Mouse (Mus musculus) midbrain, embryonic 15.5 days (tissue): ENCODE results near the gene Hpn. TPM values are rescaled to one million over a fixed set of nuclear protein-coding genes. Genes with fewer than 3 reads are reported as not detected.

Source experiments
- ATAC-seq: fragments of 200-750 bp; cut with Nextera tagmentation; replicated peaks from 2 replicates; pipeline ENCODE4 v1.8.0; 2017; ENCODE audit warnings: moderate TSS enrichment
- H3K27ac ChIP-seq: fragments of 300-500 bp; sonication (generic); 2 replicates; pipeline ENCODE4 v1.5.1; 2015; ENCODE audit warnings: mild to moderate bottlenecking, inconsistent platforms
- H3K27me3 ChIP-seq: fragments of 300-500 bp; sonication (generic); replicated peaks from 2 replicates; pipeline ENCODE4 v1.6.1; 2015; ENCODE audit warnings: inconsistent platforms
- H3K36me3 ChIP-seq: fragments of 300-500 bp; sonication (generic); replicated peaks from 2 replicates; pipeline ENCODE4 v1.6.1; 2015; ENCODE audit warnings: inconsistent platforms
- H3K4me1 ChIP-seq: fragments of 300-500 bp; sonication (generic); 2 replicates; pipeline ENCODE4 v1.6.1; 2015; ENCODE audit warnings: inconsistent platforms
- H3K4me2 ChIP-seq: fragments of 300-500 bp; sonication (generic); 2 replicates; pipeline ENCODE4 v1.6.1; 2015; ENCODE audit warnings: inconsistent platforms, mild to moderate bottlenecking, moderate library complexity
- H3K4me3 ChIP-seq: fragments of 300-500 bp; sonication (generic); 2 replicates; pipeline ENCODE4 v1.5.1; 2015; ENCODE audit warnings: mild to moderate bottlenecking, inconsistent platforms
- H3K9ac ChIP-seq: fragments of 300-500 bp; sonication (generic); 2 replicates; pipeline ENCODE4 v1.6.1; 2015; ENCODE audit warnings: mild to moderate bottlenecking, inconsistent platforms
- H3K9me3 ChIP-seq: fragments of 300-500 bp; sonication (generic); 2 replicates; pipeline ENCODE4 v1.6.1; 2016; ENCODE audit warnings: inconsistent platforms
- WGBS: fragments of 180-500 bp; shearing (Covaris S2); methylation state at CpG from one replicate; pipeline ENCODE4 v1.1.7; 2015; ENCODE audit warnings: mixed read lengths; 5-methylcytosine and 5-hydroxymethylcytosine counted together
- polyA plus RNA-seq: library from polyadenylated mRNA; unstranded; fragments of >200 nt; fragmentation: Nextera tagmentation; extraction: Ambion mirVana; gene quantifications from 2 replicates; pipeline ENCODE4 v1.2.1, GENCODE M21; 2015

Gene Hpn
- polyA plus RNA-seq, 1 experiment from 2014 or later = 0.80 TPM

DNA sequence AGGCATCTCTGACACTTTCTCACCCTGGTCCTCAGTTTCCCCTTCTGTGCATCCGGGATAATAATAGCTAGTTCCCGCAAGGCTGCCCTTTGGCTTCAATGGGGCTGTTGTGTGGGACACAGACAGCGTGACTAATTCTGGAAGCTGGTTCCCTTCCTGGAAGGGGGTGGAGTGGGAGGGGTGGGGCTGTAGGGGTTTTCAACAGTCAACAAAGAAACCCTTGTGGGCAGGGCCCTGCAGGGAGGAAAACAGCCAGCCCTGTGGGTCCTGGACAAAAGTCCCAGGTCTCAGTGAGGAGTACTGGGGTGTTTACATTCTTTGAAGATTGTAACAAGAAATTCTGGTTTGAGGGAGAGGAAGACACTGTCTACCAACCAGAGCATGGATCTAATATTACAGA lies 29.9 kb downstream of the Hpn start:
- ATAC-seq = no peak
- H3K36me3 ChIP-seq = no peaks in the 10 kb centered on the region
- WGBS = 12% methylated on average over 3 of the region's 3 CpGs
- no peak overlapping the region for H3K4me3 ChIP-seq
- H3K27ac ChIP-seq = no peak overlapping the region
- H3K9me3 ChIP-seq = no peaks in the 10 kb centered on the region
- H3K4me2 ChIP-seq = no peak overlapping the region
- H3K27me3 ChIP-seq = no peaks in the 10 kb centered on the region
- no peak overlapping the region for H3K9ac ChIP-seq
- no peaks in the 10 kb centered on the region; the same call in 1 of the 2 replicates for H3K4me1 ChIP-seq

DNA sequence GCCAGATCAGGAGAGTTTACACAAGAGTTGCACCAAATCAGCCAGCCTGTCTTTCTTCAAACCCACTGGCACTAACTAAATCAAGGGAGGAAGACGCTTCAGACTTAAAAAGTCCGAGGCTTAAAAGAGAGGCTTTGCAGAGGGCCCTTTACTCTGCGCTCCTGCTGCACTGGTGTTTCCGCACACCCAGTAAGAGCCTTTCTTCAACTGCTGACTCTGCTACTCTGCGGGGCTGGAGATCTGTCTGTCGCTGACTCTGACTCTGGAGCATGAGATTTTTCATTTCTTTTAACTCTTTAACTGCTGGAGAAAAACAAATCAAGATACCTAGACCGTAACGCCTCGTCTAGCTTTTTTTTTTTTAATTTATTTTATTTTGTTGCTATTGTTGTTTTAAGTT lies 30.9 kb downstream of the Hpn start:
- Histone ChIP-seq H3K27ac (no peak overlapping the region), H3K4me2 (no peak overlapping the region), H3K4me1 (no peaks in the 10 kb centered on the region; the same call in 1 of the 2 replicates), H3K36me3 (no peaks in the 10 kb centered on the region), H3K27me3 (no peaks in the 10 kb centered on the region), H3K4me3 (no peak overlapping the region), H3K9me3 (no peaks in the 10 kb centered on the region), H3K9ac (no peak overlapping the region)
- ATAC-seq = no peak
- 46% methylated on average over 9 of the region's 9 CpGs for whole genome bisulfite sequencing

- H3K9me3 ChIP-seq = no peaks in the 10 kb centered on the region
- no peaks in the 10 kb centered on the region for H3K27me3 ChIP-seq
- ATAC-seq = 0 out of 2 replicates have a peak, but pooled peaks have one; percentile 17
- H3K4me3 ChIP-seq = no peak overlapping the region
- no peaks in the 10 kb centered on the region; the same call in 1 of the 2 replicates for H3K4me1 ChIP-seq
- no peaks in the 10 kb centered on the region for H3K36me3 ChIP-seq
- H3K27ac ChIP-seq = no peak overlapping the region
- H3K9ac ChIP-seq = no peak overlapping the region
- no peak overlapping the region for H3K4me2 ChIP-seq
- WGBS = 57% methylated on average over 14 of the region's 14 CpGs
Observed at GRCm38 (mm10) chr7:31082831-31083588, 32.1 kb downstream of the Hpn start.

GRCm38 (mm10) chr7:31082106-31082505 lies 33.0 kb downstream of the Hpn start:
- H3K27ac ChIP-seq = no peak overlapping the region
- no peak for ATAC-seq
- no peaks in the 10 kb centered on the region for H3K9me3 ChIP-seq
- H3K36me3 ChIP-seq = no peaks in the 10 kb centered on the region
- no peaks in the 10 kb centered on the region for H3K27me3 ChIP-seq
- H3K4me2 ChIP-seq = no peak overlapping the region
- no peaks in the 10 kb centered on the region; the same call in 1 of the 2 replicates for H3K4me1 ChIP-seq
- no peak overlapping the region for H3K9ac ChIP-seq
- no peak overlapping the region for H3K4me3 ChIP-seq

GRCm38 (mm10) chr7:31081106-31081505 lies 34.0 kb downstream of the Hpn start:
- 35% methylated on average over 1 of the region's 1 CpGs for WGBS
- H3K9ac ChIP-seq = no peak overlapping the region

DNA sequence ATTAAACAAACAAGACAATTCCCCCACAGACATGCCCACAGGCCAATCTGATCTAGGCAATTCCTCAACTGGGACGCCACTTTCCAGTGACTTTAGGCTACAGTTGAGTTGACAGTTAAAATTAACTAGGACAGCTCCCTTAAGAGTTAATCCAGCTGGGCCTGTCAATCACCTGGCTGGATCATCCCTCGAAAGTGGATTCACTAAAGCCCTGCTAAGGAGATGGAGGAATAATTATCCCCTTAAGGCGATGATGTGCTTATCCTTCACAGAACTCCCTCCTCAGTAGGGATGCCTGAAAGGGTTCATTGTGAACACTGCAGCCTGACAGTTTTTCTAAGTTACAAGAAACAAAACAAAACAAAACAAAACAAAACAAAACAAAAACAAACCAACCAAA lies 34.5 kb downstream of the Hpn start:
- no peak overlapping the region for H3K4me2 ChIP-seq
- H3K4me1 ChIP-seq = no peaks in the 10 kb centered on the region; the same call in 1 of the 2 replicates
- ATAC-seq = no peak
- no peak overlapping the region for H3K4me3 ChIP-seq
- no peak overlapping the region for H3K9ac ChIP-seq
- WGBS = 32% methylated on average over 3 of the region's 3 CpGs
- H3K27me3 ChIP-seq = no peaks in the 10 kb centered on the region
- H3K36me3 ChIP-seq = no peaks in the 10 kb centered on the region
- no peak overlapping the region for H3K27ac ChIP-seq
- H3K9me3 ChIP-seq = no peaks in the 10 kb centered on the region

More at GRCm38 (mm10) chr7:31081106-31081505, 34.0 kb downstream of the Hpn start:
- no peaks in the 10 kb centered on the region for H3K9me3 ChIP-seq
- H3K27ac ChIP-seq = no peak overlapping the region
- no peak overlapping the region for H3K4me3 ChIP-seq
- H3K4me2 ChIP-seq = no peak overlapping the region
- H3K27me3 ChIP-seq = no peaks in the 10 kb centered on the region
- H3K36me3 ChIP-seq = no peaks in the 10 kb centered on the region
- ATAC-seq = no peak
- no peaks in the 10 kb centered on the region; the same call in 1 of the 2 replicates for H3K4me1 ChIP-seq

DNA sequence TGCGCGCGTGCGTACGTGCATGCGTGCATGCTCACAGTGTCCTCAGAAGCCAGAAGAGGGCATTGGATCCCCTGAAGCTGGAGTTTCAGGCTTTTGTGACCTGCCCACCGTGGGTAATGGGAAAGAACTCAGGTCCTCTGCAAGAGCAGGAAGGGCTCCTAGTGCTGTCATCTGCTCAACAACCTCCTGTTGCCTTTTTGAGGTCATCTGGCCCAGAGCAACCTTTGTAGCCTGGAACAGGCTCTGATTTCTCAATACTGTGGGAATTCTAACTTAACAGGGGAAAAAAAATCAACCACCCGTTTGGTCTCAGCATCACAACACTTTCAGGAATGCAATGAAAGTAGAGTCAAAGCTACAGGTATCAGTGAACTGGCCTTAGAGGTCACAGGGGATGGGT lies 35.4 kb downstream of the Hpn start:
- no peaks in the 10 kb centered on the region for H3K27me3 ChIP-seq

GRCm38 (mm10) chr7:31077885-31078445 lies 37.1 kb downstream of the Hpn start:
- Histone ChIP-seq H3K9ac (no peak overlapping the region), H3K4me1 (no peaks in the 10 kb centered on the region), H3K36me3 (no peaks in the 10 kb centered on the region), H3K4me3 (no peak overlapping the region), H3K27ac (no peak overlapping the region), H3K27me3 (no peaks in the 10 kb centered on the region), H3K4me2 (no peak overlapping the region), H3K9me3 (no peaks in the 10 kb centered on the region)
- ATAC-seq = 0 out of 2 replicates have a peak, but pooled peaks have one; percentile 37
- 44% methylated on average over 5 of the region's 5 CpGs for WGBS

More for the DNA sequence above, 35.4 kb downstream of the Hpn start:
- H3K4me3 ChIP-seq = no peak overlapping the region
- no peaks in the 10 kb centered on the region; the same call in 1 of the 2 replicates for H3K4me1 ChIP-seq
- no peak overlapping the region for H3K9ac ChIP-seq
- H3K9me3 ChIP-seq = no peaks in the 10 kb centered on the region
- WGBS = 88% methylated on average over 8 of the region's 8 CpGs
- no peak overlapping the region for H3K4me2 ChIP-seq
- H3K36me3 ChIP-seq = no peaks in the 10 kb centered on the region
- ATAC-seq = no peak
- no peak overlapping the region for H3K27ac ChIP-seq

GRCm38 (mm10) chr7:31077470-31077869 lies 37.6 kb downstream of the Hpn start:
- Histone ChIP-seq H3K36me3 (no peaks in the 10 kb centered on the region), H3K4me3 (no peak overlapping the region), H3K9me3 (no peaks in the 10 kb centered on the region), H3K9ac (no peak overlapping the region), H3K4me2 (no peak overlapping the region), H3K4me1 (no peaks in the 10 kb centered on the region), H3K27me3 (no peaks in the 10 kb centered on the region), H3K27ac (no peak overlapping the region)
- 65% methylated on average over 6 of the region's 6 CpGs for WGBS
- ATAC-seq = no peak

DNA sequence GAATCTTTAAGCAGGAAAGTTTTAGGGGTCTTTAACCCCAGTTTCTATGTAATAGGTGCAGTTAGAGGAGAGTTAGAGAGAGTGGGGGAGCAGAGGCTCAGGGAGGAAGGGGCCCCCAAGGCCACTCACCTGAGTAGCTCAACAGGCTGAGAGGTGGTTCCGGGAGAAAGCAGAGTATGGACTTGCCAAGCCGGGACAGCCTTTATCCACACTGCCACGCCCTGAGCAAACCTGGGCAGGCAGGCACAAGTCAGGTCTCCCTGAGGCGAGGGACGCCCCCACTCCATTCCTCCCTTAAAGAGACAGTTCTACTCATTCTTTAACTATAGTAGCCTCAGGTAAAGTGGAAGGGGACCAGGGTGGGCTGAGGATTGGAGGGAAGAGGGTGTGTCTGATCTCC lies 38.6 kb downstream of the Hpn start, which contains the start of gene Fxyd3:
Gene Fxyd3 (minus strand): TSS at position 213 of the 400 bp plus-strand sequence.
- Histone ChIP-seq H3K27ac (no peak within 1 kb of the TSS), H3K4me3 (no peak within 1 kb of the TSS)

DNA sequence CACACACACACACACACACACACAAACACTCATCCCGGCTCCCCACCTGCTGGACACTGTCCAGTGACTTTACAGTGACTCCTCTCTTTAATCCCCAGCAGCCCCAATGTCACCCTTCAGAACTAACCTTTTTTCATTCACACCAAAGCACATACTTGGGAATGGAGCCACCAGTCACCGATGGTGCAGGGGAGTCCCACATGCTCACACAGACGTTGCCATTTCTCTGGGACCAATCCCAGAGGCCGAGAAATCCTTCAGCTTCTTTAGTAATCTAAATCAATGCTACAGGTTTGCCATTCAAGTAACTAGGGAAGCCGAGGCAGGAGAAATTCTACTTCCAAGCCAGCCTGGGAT lies 40.4 kb downstream of the Hpn start:
- Histone ChIP-seq H3K27me3 (no peaks in the 10 kb centered on the region), H3K4me3 (no peak overlapping the region), H3K9me3 (no peaks in the 10 kb centered on the region), H3K4me1 (no peaks in the 10 kb centered on the region), H3K4me2 (no peak overlapping the region), H3K27ac (no peak overlapping the region), H3K9ac (no peak overlapping the region), H3K36me3 (no peaks in the 10 kb centered on the region)
- 72% methylated on average over 5 of the region's 5 CpGs for WGBS
- no peak for ATAC-seq

More for the DNA sequence above, 38.6 kb downstream of the Hpn start, which contains the start of gene Fxyd3:
- Histone ChIP-seq H3K27me3 (no peaks in the 10 kb centered on the region), H3K4me1 (no peaks in the 10 kb centered on the region), H3K9me3 (no peaks in the 10 kb centered on the region), H3K9ac (no peak within 1 kb of the TSS), H3K36me3 (no peaks in the 10 kb centered on the region), H3K4me2 (no peak within 1 kb of the TSS)
- 79% methylated on average over 5 of the region's 5 CpGs for WGBS
- ATAC-seq = no peak

DNA sequence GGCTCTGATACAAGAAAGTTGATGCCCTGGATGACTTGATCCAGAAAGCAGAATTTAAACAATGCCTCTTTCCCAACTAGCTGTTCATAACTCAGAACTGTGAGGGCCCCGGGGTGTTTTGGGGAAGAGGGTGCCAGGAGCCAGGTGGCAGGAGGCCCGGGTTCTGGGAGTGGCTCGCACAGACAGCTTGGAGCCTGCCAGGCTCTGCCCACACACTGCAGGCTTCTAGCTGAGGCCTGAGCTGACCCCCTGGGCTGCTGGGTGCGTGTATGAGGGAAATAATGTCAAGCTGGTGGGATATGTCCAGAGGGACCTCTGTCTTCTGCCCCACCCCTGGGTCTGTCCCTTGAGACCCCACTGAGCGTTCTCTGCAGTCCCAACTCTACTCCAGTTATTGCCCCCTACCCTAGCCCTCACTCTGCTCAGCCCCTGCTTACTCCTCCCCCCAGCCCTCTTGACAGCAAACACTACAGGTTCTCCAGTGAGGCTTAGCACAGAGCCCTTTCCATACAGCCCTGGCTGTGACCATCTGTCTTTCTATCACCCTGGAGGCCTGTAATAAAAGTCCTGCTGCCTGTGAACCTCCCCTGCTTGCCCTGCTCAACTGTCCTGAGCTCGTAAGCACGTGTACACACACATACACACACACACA lies 40.9 kb downstream of the Hpn start:
- ATAC-seq = no peak
- WGBS = 64% methylated on average over 7 of the region's 7 CpGs
- no peak overlapping the region for H3K4me3 ChIP-seq
- H3K9me3 ChIP-seq = no peaks in the 10 kb centered on the region
- no peaks in the 10 kb centered on the region for H3K4me1 ChIP-seq
- no peak overlapping the region for H3K9ac ChIP-seq
- H3K27me3 ChIP-seq = no peaks in the 10 kb centered on the region
- no peaks in the 10 kb centered on the region for H3K36me3 ChIP-seq
- H3K27ac ChIP-seq = no peak overlapping the region
- no peak overlapping the region for H3K4me2 ChIP-seq
